Mouse (Mus musculus): Measurements from ENCODE around the gene Dbn1. TPM values are rescaled to one million over a fixed set of nuclear protein-coding genes. Genes with fewer than 3 reads are reported as not detected.

Dbn1 gene
- polyA plus RNA-seq, 1 experiment from 2014 or later, result 482 TPM

DNA sequence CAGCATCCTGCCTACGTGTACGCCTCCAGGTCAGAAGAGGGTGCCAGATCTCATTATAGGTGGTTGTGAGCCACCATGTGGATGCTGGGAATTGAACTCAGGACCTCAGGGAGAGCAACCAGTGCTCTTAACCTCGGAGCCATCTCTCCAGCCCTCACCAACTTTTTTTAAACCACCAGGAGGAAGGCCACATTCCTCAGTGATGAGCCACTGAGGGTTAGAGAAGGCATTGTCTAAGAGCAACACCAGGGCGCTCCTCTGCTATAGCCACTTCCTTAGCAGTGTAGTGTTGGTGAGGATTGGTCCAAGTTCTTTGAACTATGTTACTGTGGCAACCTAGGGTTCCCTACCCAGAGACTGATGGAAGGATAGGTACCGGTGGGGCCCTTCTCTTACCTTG lies 12.2 kb downstream of the Dbn1 start:
- peaks cover 45% of the 10 kb centered on the region for H3K4me1 ChIP-seq (ENCODE audit: control insufficient read depth, insufficient read depth, low read depth, low read length)
- no peak for ATAC-seq
- no peak overlapping the region for H3K4me3 ChIP-seq (ENCODE audit: low read length)
- H3K27ac ChIP-seq (ENCODE audit: low read depth, low read length), result no peak overlapping the region
- WGBS, result 88% methylated on average over 5 of the region's 5 CpGs
- H3K9me3 ChIP-seq (ENCODE audit: control insufficient read depth, low read length), result no peaks in the 10 kb centered on the region
- H3K4me2 ChIP-seq (ENCODE audit: low read length), result no peak overlapping the region
- H3K27me3 ChIP-seq (replicated peaks; ENCODE audit: control insufficient read depth, insufficient read depth, low read length), result no peaks in the 10 kb centered on the region
- H3K36me3 ChIP-seq (ENCODE audit: control insufficient read depth, insufficient read depth, low read length), result peaks cover 56% of the 10 kb centered on the region
- H3K9ac ChIP-seq (ENCODE audit: low read depth, low read length), result no peak overlapping the region

GRCm38 (mm10) chr13:55474621-55475069 lies 13.3 kb downstream of the Dbn1 start:
- Histone ChIP-seq H3K27ac (ENCODE audit: low read depth, low read length) (peak overlapping the region; percentile 58), H3K27me3 (replicated peaks; ENCODE audit: control insufficient read depth, insufficient read depth, low read length) (no peaks in the 10 kb centered on the region), H3K4me3 (ENCODE audit: low read length) (no peak overlapping the region), H3K36me3 (ENCODE audit: control insufficient read depth, insufficient read depth, low read length) (peaks cover 45% of the 10 kb centered on the region), H3K9me3 (ENCODE audit: control insufficient read depth, low read length) (no peaks in the 10 kb centered on the region), H3K4me2 (ENCODE audit: low read length) (no peak overlapping the region), H3K4me1 (ENCODE audit: control insufficient read depth, insufficient read depth, low read depth, low read length) (peaks cover 55% of the 10 kb centered on the region), H3K9ac (ENCODE audit: low read depth, low read length) (0 out of 2 replicates have a peak overlapping the region, but pooled peaks have one; percentile 32)
- ATAC-seq, result no peak; the same call in 1 of the 2 replicates
- 17% methylated on average over 5 of the region's 5 CpGs for WGBS

GRCm38 (mm10) chr13:55473961-55474360 lies 13.9 kb downstream of the Dbn1 start:
- Histone ChIP-seq H3K4me2 (ENCODE audit: low read length) (no peak overlapping the region), H3K9ac (ENCODE audit: low read depth, low read length) (peak overlapping the region; percentile 47; the same call in 1 of the 2 replicates), H3K9me3 (ENCODE audit: control insufficient read depth, low read length) (no peaks in the 10 kb centered on the region), H3K4me3 (ENCODE audit: low read length) (no peak overlapping the region), H3K4me1 (ENCODE audit: control insufficient read depth, insufficient read depth, low read depth, low read length) (peaks cover 62% of the 10 kb centered on the region), H3K36me3 (ENCODE audit: control insufficient read depth, insufficient read depth, low read length) (peaks cover 38% of the 10 kb centered on the region), H3K27ac (ENCODE audit: low read depth, low read length) (peak overlapping the region; percentile 60; the same call in 1 of the 2 replicates), H3K27me3 (replicated peaks; ENCODE audit: control insufficient read depth, insufficient read depth, low read length) (no peaks in the 10 kb centered on the region)
- 39% methylated on average over 10 of the region's 11 CpGs for WGBS
- ATAC-seq, result no peak

- Histone ChIP-seq H3K4me3 (ENCODE audit: low read length) (peak overlapping the region; percentile 57), H3K27ac (ENCODE audit: low read depth, low read length) (peak overlapping the region; percentile 84), H3K27me3 (replicated peaks; ENCODE audit: control insufficient read depth, insufficient read depth, low read length) (no peaks in the 10 kb centered on the region), H3K4me2 (ENCODE audit: low read length) (peak overlapping the region; percentile 99), H3K9me3 (ENCODE audit: control insufficient read depth, low read length) (no peaks in the 10 kb centered on the region), H3K9ac (ENCODE audit: low read depth, low read length) (peak overlapping the region; percentile 82), H3K36me3 (ENCODE audit: control insufficient read depth, insufficient read depth, low read length) (peaks cover 36% of the 10 kb centered on the region), H3K4me1 (ENCODE audit: control insufficient read depth, insufficient read depth, low read depth, low read length) (peaks cover 66% of the 10 kb centered on the region)
- 18% methylated on average over 18 of the region's 18 CpGs for WGBS
- no peak for ATAC-seq
Observed at GRCm38 (mm10) chr13:55473076-55473831, 14.7 kb downstream of the Dbn1 start.

DNA sequence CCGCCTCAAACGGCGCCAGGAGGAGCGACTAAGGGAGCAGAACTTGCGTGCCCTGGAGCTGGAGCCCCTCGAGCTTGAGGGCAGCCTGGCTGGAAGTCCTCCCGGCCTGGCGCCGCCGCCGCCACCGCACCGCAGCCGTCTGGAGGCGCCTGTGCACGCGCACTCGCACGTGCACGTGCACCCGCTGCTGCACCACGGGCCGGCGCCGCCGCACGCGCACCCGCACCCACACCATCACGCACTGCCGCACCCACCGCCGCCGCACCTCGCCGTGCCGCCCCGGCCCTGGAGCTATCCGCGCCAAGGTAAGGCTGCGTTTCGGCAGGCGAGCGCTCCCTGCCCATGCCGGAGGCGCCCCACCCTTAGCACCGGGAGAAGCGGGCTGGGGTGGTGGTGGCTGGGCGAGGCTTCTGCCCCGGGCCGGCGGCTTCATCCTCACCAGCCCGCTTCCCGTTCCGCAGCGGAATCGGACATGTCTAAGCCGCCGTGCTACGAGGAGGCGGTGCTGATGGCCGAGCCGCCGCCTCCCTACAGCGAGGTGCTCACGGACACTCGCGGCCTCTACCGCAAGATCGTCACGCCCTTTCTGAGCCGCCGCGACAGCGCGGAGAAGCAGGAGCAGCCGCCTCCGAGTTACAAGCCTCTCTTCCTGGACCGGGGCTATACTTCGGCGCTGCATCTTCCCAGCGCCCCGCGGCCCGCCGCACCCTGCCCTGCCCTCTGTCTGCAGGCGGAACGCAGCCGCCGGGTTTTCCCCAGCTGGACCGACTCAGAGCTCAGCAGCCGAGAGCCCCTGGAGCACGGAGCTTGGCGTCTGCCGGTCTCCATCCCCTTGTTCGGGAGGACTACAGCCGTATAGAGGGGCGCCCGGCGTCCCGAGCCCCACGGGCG lies 15.5 kb downstream of the Dbn1 start:
- H3K9ac ChIP-seq (ENCODE audit: low read depth, low read length), result peak overlapping the region; percentile 82
- H3K27me3 ChIP-seq (replicated peaks; ENCODE audit: control insufficient read depth, insufficient read depth, low read length), result no peaks in the 10 kb centered on the region
- peak overlapping the region; percentile 84 for H3K27ac ChIP-seq (ENCODE audit: low read depth, low read length)
- ATAC-seq, result peak; percentile 43
- peak overlapping the region; percentile 99 for H3K4me2 ChIP-seq (ENCODE audit: low read length)
- H3K9me3 ChIP-seq (ENCODE audit: control insufficient read depth, low read length), result no peaks in the 10 kb centered on the region
- peaks cover 75% of the 10 kb centered on the region for H3K4me1 ChIP-seq (ENCODE audit: control insufficient read depth, insufficient read depth, low read depth, low read length)
- WGBS, result under 1% methylated on average over 69 of the region's 103 CpGs
- peaks cover 30% of the 10 kb centered on the region for H3K36me3 ChIP-seq (ENCODE audit: control insufficient read depth, insufficient read depth, low read length)
- peak overlapping the region; percentile 57 for H3K4me3 ChIP-seq (ENCODE audit: low read length)

DNA sequence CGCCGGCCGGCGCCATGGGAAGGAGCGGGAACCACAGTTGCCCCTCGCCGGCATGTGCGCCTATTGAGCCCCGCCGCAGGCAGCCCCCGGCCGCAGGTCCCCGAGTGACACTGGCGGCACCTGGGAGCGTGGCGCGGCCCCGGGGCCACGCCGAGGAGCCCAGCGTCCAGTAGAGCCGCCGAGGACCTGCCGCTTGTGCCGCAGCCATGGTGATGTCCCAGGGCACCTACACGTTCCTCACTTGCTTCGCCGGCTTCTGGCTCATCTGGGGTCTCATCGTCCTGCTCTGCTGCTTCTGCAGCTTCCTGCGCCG lies 16.1 kb downstream of the Dbn1 start:
- Histone ChIP-seq H3K27me3 (replicated peaks; ENCODE audit: control insufficient read depth, insufficient read depth, low read length) (no peaks in the 10 kb centered on the region), H3K27ac (ENCODE audit: low read depth, low read length) (peak overlapping the region; percentile 84), H3K4me1 (ENCODE audit: control insufficient read depth, insufficient read depth, low read depth, low read length) (peaks cover 81% of the 10 kb centered on the region), H3K36me3 (ENCODE audit: control insufficient read depth, insufficient read depth, low read length) (peaks cover 24% of the 10 kb centered on the region), H3K9me3 (ENCODE audit: control insufficient read depth, low read length) (no peaks in the 10 kb centered on the region), H3K9ac (ENCODE audit: low read depth, low read length) (peak overlapping the region; percentile 82), H3K4me2 (ENCODE audit: low read length) (peak overlapping the region; percentile 99), H3K4me3 (ENCODE audit: low read length) (peak overlapping the region; percentile 57)
- 0% methylated on average over 15 of the region's 31 CpGs for WGBS
- peak; percentile 18 for ATAC-seq

- H3K9ac ChIP-seq (ENCODE audit: low read depth, low read length), result peak overlapping the region; percentile 82
- peak overlapping the region; percentile 84 for H3K27ac ChIP-seq (ENCODE audit: low read depth, low read length)
- peaks cover 21% of the 10 kb centered on the region for H3K36me3 ChIP-seq (ENCODE audit: control insufficient read depth, insufficient read depth, low read length)
- no peaks in the 10 kb centered on the region for H3K9me3 ChIP-seq (ENCODE audit: control insufficient read depth, low read length)
- peaks cover 86% of the 10 kb centered on the region for H3K4me1 ChIP-seq (ENCODE audit: control insufficient read depth, insufficient read depth, low read depth, low read length)
- peak overlapping the region; percentile 57 for H3K4me3 ChIP-seq (ENCODE audit: low read length)
- 2% methylated on average over 41 of the region's 54 CpGs for WGBS
- peak; percentile 63 for ATAC-seq
- H3K4me2 ChIP-seq (ENCODE audit: low read length), result peak overlapping the region; percentile 99
- no peaks in the 10 kb centered on the region for H3K27me3 ChIP-seq (replicated peaks; ENCODE audit: control insufficient read depth, insufficient read depth, low read length)
Observed at GRCm38 (mm10) chr13:55471156-55471818, 16.6 kb downstream of the Dbn1 start.

DNA sequence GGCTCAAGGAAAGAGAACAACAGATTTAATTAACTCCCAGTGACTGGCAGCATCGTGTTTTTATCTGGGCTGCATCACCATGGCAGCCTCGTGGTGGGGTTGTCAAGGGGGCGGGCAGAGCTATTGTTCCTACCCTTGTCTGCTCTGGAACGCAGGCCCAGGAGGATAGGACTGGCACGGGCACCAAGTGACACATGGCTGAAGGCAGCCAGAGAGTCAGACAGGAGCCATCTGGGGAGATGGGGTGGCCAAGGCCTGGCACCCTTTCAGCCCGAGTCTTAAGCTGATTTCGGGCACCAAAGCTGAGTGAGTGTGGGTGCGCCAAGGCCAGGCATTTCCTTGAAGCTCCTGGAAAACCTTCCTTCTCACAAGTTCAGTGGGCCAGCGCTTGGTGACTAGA lies 17.5 kb downstream of the Dbn1 start:
- H3K27ac ChIP-seq (ENCODE audit: low read depth, low read length), result peak overlapping the region; percentile 84
- no peak overlapping the region for H3K4me3 ChIP-seq (ENCODE audit: low read length)
- H3K4me2 ChIP-seq (ENCODE audit: low read length), result peak overlapping the region; percentile 99
- peak overlapping the region; percentile 82 for H3K9ac ChIP-seq (ENCODE audit: low read depth, low read length)
- H3K27me3 ChIP-seq (replicated peaks; ENCODE audit: control insufficient read depth, insufficient read depth, low read length), result no peaks in the 10 kb centered on the region
- ATAC-seq, result peak; percentile 32; the same call in 1 of the 2 replicates
- H3K36me3 ChIP-seq (ENCODE audit: control insufficient read depth, insufficient read depth, low read length), result peaks cover 12% of the 10 kb centered on the region
- 29% methylated on average over 9 of the region's 9 CpGs for WGBS
- no peaks in the 10 kb centered on the region for H3K9me3 ChIP-seq (ENCODE audit: control insufficient read depth, low read length)
- peaks cover 91% of the 10 kb centered on the region for H3K4me1 ChIP-seq (ENCODE audit: control insufficient read depth, insufficient read depth, low read depth, low read length)

Measured in hindbrain, embryonic 16.5 days (tissue).